Mouse (Mus musculus): ENCODE measurements around the gene Pkib.

GRCm38 (mm10) chr10:57627773-57628172 lies 4.0 kb upstream of the Pkib start:
- no peak for TF ChIP-seq CTCF (IDR thresholded peaks at IDR 0.05; ENCODE audit: extremely low read depth, insufficient read depth, insufficient read length, insufficient replicate concordance)
- TF ChIP-seq POLR2A (IDR thresholded peaks at IDR 0.05; ENCODE audit: low read depth, low read length), result no peak

All from spleen, adult 2 months (tissue).